Mouse (Mus musculus): Measurements from ENCODE around the gene Arhgap44.

The Arhgap44 gene

GRCm38 (mm10) chr11:65162767-65163120 is at the start of gene Arhgap44:
TSS of gene Arhgap44 (minus strand) at chr11:65162961.
- DNase-seq (ENCODE audit: low spot score in 2 of 2): no peak

GRCm38 (mm10) chr11:65211701-65212100 is 48.9 kb upstream of the Arhgap44 start:
- no peak for DNase-seq (ENCODE audit: low spot score in 2 of 2)

GRCm38 (mm10) chr11:65209441-65209840 is 46.7 kb upstream of the Arhgap44 start:
- DNase-seq (ENCODE audit: low spot score in 2 of 2): no peak

- no peak for DNase-seq (ENCODE audit: low spot score in 2 of 2)
These were observed 42.5 kb upstream of the Arhgap44 start for GRCm38 (mm10) chr11:65205306-65205705.

GRCm38 (mm10) chr11:65204651-65205050 is 41.9 kb upstream of the Arhgap44 start:
- DNase-seq (ENCODE audit: low spot score in 2 of 2): no peak

- DNase-seq (ENCODE audit: low spot score in 2 of 2): no peak
These were observed 40.3 kb upstream of the Arhgap44 start for GRCm38 (mm10) chr11:65203020-65203419.

- no peak for DNase-seq (ENCODE audit: low spot score in 2 of 2)
These were observed 39.5 kb upstream of the Arhgap44 start for GRCm38 (mm10) chr11:65202236-65202635.

- no peak for DNase-seq (ENCODE audit: low spot score in 2 of 2)
These were observed 35.3 kb upstream of the Arhgap44 start for GRCm38 (mm10) chr11:65198026-65198425.

- DNase-seq (ENCODE audit: low spot score in 2 of 2): peak; percentile 24 to 67
These were observed 34.5 kb upstream of the Arhgap44 start for GRCm38 (mm10) chr11:65197280-65197679.

- DNase-seq (ENCODE audit: low spot score in 2 of 2): no peak
These were observed 24.2 kb upstream of the Arhgap44 start for GRCm38 (mm10) chr11:65186974-65187373.

GRCm38 (mm10) chr11:65185114-65185513 is 22.4 kb upstream of the Arhgap44 start:
- DNase-seq (ENCODE audit: low spot score in 2 of 2): no peak

- no peak for DNase-seq (ENCODE audit: low spot score in 2 of 2)
These were observed 7.5 kb upstream of the Arhgap44 start for GRCm38 (mm10) chr11:65170121-65170750.

GRCm38 (mm10) chr11:65161881-65162766 is 637 bp downstream of the Arhgap44 start:
- no peak for DNase-seq (ENCODE audit: low spot score in 2 of 2)

GRCm38 (mm10) chr11:65160991-65161880 is 1.5 kb downstream of the Arhgap44 start:
- DNase-seq (ENCODE audit: low spot score in 2 of 2): no peak

GRCm38 (mm10) chr11:65159791-65160190 is 3.0 kb downstream of the Arhgap44 start, which contains the start of gene 1700086D15Rik:
TSS of gene 1700086D15Rik (minus strand) at chr11:65159891.
- no peak for DNase-seq (ENCODE audit: low spot score in 2 of 2)

- no peak for DNase-seq (ENCODE audit: low spot score in 2 of 2)
These were observed 4.1 kb downstream of the Arhgap44 start for GRCm38 (mm10) chr11:65158658-65158990.

- no peak for DNase-seq (ENCODE audit: low spot score in 2 of 2)
These were observed 4.6 kb downstream of the Arhgap44 start for GRCm38 (mm10) chr11:65157966-65158657.

- no peak for DNase-seq (ENCODE audit: low spot score in 2 of 2)
These were observed 9.8 kb downstream of the Arhgap44 start for GRCm38 (mm10) chr11:65153006-65153405.

- DNase-seq (ENCODE audit: low spot score in 2 of 2): no peak
These were observed 14.3 kb downstream of the Arhgap44 start for GRCm38 (mm10) chr11:65148441-65148840.

GRCm38 (mm10) chr11:65142838-65143417 is 19.8 kb downstream of the Arhgap44 start:
- DNase-seq (ENCODE audit: low spot score in 2 of 2): no peak

GRCm38 (mm10) chr11:65139030-65139429 is 23.7 kb downstream of the Arhgap44 start:
- DNase-seq (ENCODE audit: low spot score in 2 of 2): no peak
